Mouse (Mus musculus): ENCODE measurements at regions not wholly inside any gene's neighbourhood (a gene's known extent, or its start where the extent isn't known, plus 50 kb on each side); places are given as distances from the start of the nearest gene placed in this dataset.

- peak; percentile 69 for ATAC-seq (ENCODE audit: low TSS enrichment)
Measured at GRCm38 (mm10) chr2:99236968-99237367, 569.9 kb upstream of the Gm10800 start.

All from frontal cortex, adult (tissue).